In the genomic region with DNA sequence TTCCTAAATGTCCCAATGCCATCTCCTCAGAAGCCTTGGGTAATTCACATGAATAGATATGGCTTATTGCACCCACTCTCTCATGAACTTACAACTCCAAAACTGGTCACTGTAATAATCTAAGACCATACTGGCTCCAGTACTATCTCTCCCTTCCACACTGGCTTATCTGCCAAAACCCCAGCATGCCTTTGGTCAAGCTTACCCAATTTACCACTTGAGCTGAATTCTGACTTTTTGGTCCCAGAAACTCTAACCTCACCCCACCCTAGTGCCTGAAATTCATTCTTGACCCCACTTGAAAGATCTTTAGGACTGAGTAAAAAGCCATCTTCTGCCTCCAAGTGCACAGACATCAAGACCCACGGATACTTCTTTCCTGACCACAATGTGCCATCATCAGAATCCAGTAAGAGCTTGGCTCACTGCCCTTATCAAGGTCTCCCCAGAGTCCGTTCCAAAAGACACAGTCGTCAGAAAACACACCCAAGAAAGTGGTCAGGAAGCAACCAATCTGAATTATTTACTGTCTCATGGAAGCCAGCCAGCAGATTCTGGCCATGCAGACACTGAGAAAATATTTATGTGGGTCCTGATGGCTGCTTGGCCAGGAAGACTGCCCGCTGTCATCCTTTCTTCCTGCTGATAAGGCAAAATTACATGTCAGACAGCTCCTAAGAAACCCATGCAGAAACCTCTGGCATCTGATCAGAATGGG, we compare ENCODE assay signal across 15 mouse cellular contexts.
DNase-seq lines count a peak whose midpoint lies in the region; ATAC-seq and TF ChIP-seq lines count a peak whose summit lies in the region.
"Had no signal": no experiment of that assay in that cellular context is flagged by ENCODE, and none has a peak within 500 bp of the region (broad histone marks: within the 10 kb centered on the region; RNA-seq: fewer than 3 reads in every experiment).

No protein-coding gene starts in this region.

- no peak overlapping the region for H3K9ac ChIP-seq in midbrain, postnatal 0 days (replicated peaks; ENCODE audit: low read length, poor library complexity, severe bottlenecking)
- H3K9ac ChIP-seq in kidney, postnatal 0 days (ENCODE audit: low read depth, low read length), result no peak overlapping the region
- no peak overlapping the region for H3K9ac ChIP-seq in forebrain, embryonic 14.5 days (ENCODE audit: low read length)
- no peak overlapping the region for H3K9ac ChIP-seq in heart, embryonic 11.5 days (ENCODE audit: low read depth, low read length)
- H3K9ac ChIP-seq: embryonic facial prominence, embryonic 15.5 days; neural tube, embryonic 12.5 days had no signal

- TF ChIP-seq POLR2A in cerebellum, adult 2 months (IDR thresholded peaks at IDR 0.05; ENCODE audit: borderline replicate concordance, insufficient read depth, low read length), result no peak

- 5% methylated on average over 4 of the region's 4 CpGs for WGBS in cerebellum, adult 2 months
- WGBS in midbrain, postnatal 0 days, result 73% methylated on average over 4 of the region's 4 CpGs
- WGBS in midbrain, embryonic 10.5 days, result 86% methylated on average over 4 of the region's 4 CpGs
- 39% methylated on average over 4 of the region's 4 CpGs for WGBS in kidney, postnatal 0 days
- 77% methylated on average over 4 of the region's 4 CpGs for WGBS in forebrain, embryonic 14.5 days
- 43% methylated on average over 4 of the region's 4 CpGs for WGBS in heart, embryonic 11.5 days (ENCODE audit: insufficient replicate concordance)

- no peak for ATAC-seq in midbrain, postnatal 0 days (ENCODE audit: low FRiP score)
- no peak for ATAC-seq in kidney, postnatal 0 days (replicated peaks; ENCODE audit: low FRiP score, low read depth)
- peak; percentile 73 for ATAC-seq in megakaryocyte-erythroid progenitor cell, adult 5-6 weeks (replicated peaks; ENCODE audit: low FRiP score, low TSS enrichment, poor library complexity, severe bottlenecking)
- ATAC-seq in forebrain, embryonic 14.5 days, result no peak
- no peak for ATAC-seq in heart, embryonic 11.5 days (replicated peaks; ENCODE audit: insufficient number of reproducible peaks, low FRiP score, low TSS enrichment)
- ATAC-seq: intestine, postnatal 0 days had no signal

- H3K9me3 ChIP-seq in midbrain, postnatal 0 days (ENCODE audit: low read length), result no peaks in the 10 kb centered on the region
- H3K9me3 ChIP-seq in midbrain, embryonic 10.5 days (replicated peaks), result no peaks in the 10 kb centered on the region
- H3K9me3 ChIP-seq in kidney, postnatal 0 days (replicated peaks; ENCODE audit: low read length), result no peaks in the 10 kb centered on the region
- H3K9me3 ChIP-seq in forebrain, embryonic 14.5 days (replicated peaks; ENCODE audit: control insufficient read depth, low read length), result no peaks in the 10 kb centered on the region
- no peaks in the 10 kb centered on the region for H3K9me3 ChIP-seq in heart, embryonic 11.5 days (replicated peaks; ENCODE audit: control insufficient read depth, low read length)
- H3K9me3 ChIP-seq: embryonic facial prominence, embryonic 15.5 days; neural tube, embryonic 12.5 days had no signal

- peak; percentile 23 to 26 for DNase-seq in cerebellum, postnatal 10 days
- no peak for DNase-seq in cerebellum, adult 2 months
- peak; percentile 12 for DNase-seq in midbrain, postnatal 0 days (ENCODE audit: low spot score)
- DNase-seq in midbrain, embryonic 10.5 days (ENCODE audit: low spot score), result no peak
- peak; percentile 57 for DNase-seq in kidney, postnatal 0 days (ENCODE audit: low spot score)
- no peak for DNase-seq in forebrain, embryonic 14.5 days (ENCODE audit: low spot score)
- DNase-seq: cerebellum, adult 9-11 months; thymus, postnatal 36 days had no signal

- no peaks in the 10 kb centered on the region for H3K36me3 ChIP-seq in midbrain, postnatal 0 days (ENCODE audit: insufficient read depth, low read length)
- no peaks in the 10 kb centered on the region for H3K36me3 ChIP-seq in midbrain, embryonic 10.5 days
- H3K36me3 ChIP-seq in kidney, postnatal 0 days (ENCODE audit: insufficient read depth, low read length), result no peaks in the 10 kb centered on the region
- no peaks in the 10 kb centered on the region for H3K36me3 ChIP-seq in forebrain, embryonic 14.5 days (ENCODE audit: control insufficient read depth, insufficient read depth, low read length)
- H3K36me3 ChIP-seq in heart, embryonic 11.5 days (ENCODE audit: control insufficient read depth, insufficient read depth, low read length), result no peaks in the 10 kb centered on the region
- H3K36me3 ChIP-seq: embryonic facial prominence, embryonic 15.5 days; neural tube, embryonic 12.5 days had no signal

- H3K27ac ChIP-seq in cerebellum, adult 2 months (ENCODE audit: insufficient read depth, low read length), result no peak overlapping the region
- no peak overlapping the region for H3K27ac ChIP-seq in midbrain, postnatal 0 days (ENCODE audit: low read depth, low read length)
- no peak overlapping the region for H3K27ac ChIP-seq in midbrain, embryonic 10.5 days (replicated peaks)
- no peak overlapping the region for H3K27ac ChIP-seq in kidney, postnatal 0 days
- no peak overlapping the region for H3K27ac ChIP-seq in forebrain, embryonic 14.5 days (ENCODE audit: low read depth, low read length)
- no peak overlapping the region for H3K27ac ChIP-seq in heart, embryonic 11.5 days (ENCODE audit: low read depth, low read length)
- H3K27ac ChIP-seq: embryonic facial prominence, embryonic 15.5 days; left cerebral cortex, adult 2 months; neural tube, embryonic 12.5 days had no signal

- no peaks in the 10 kb centered on the region for H3K27me3 ChIP-seq in cerebellum, adult 2 months (ENCODE audit: control insufficient read depth, insufficient read depth, low read length)
- no peaks in the 10 kb centered on the region for H3K27me3 ChIP-seq in midbrain, postnatal 0 days (ENCODE audit: insufficient read depth, low read length)
- no peaks in the 10 kb centered on the region for H3K27me3 ChIP-seq in midbrain, embryonic 10.5 days (ENCODE audit: low read depth, poor library complexity, severe bottlenecking)
- H3K27me3 ChIP-seq in kidney, postnatal 0 days (ENCODE audit: insufficient read depth, low read length), result no peaks in the 10 kb centered on the region
- H3K27me3 ChIP-seq in forebrain, embryonic 14.5 days (replicated peaks; ENCODE audit: control insufficient read depth, insufficient read depth, low read length), result no peaks in the 10 kb centered on the region
- peaks cover 4% of the 10 kb centered on the region; the same call in 1 of the 2 replicates for H3K27me3 ChIP-seq in heart, embryonic 11.5 days (ENCODE audit: control insufficient read depth, insufficient read depth, low read length)
- H3K27me3 ChIP-seq: embryonic facial prominence, embryonic 15.5 days; neural tube, embryonic 12.5 days had no signal

- no peak for TF ChIP-seq CTCF in cerebellum, adult 2 months (IDR thresholded peaks at IDR 0.05; ENCODE audit: borderline replicate concordance, insufficient read depth, low read depth, low read length)
- TF ChIP-seq CTCF in midbrain, postnatal 0 days (IDR thresholded peaks at IDR 0.05), result no peak
- TF ChIP-seq CTCF in kidney, postnatal 0 days (IDR thresholded peaks at IDR 0.05; ENCODE audit: low read depth), result no peak

- H3K4me3 ChIP-seq in cerebellum, adult 2 months (replicated peaks; ENCODE audit: insufficient read depth, low read depth, low read length), result no peak overlapping the region
- H3K4me3 ChIP-seq in midbrain, postnatal 0 days (ENCODE audit: low read depth, low read length), result no peak overlapping the region
- no peak overlapping the region for H3K4me3 ChIP-seq in midbrain, embryonic 10.5 days
- no peak overlapping the region for H3K4me3 ChIP-seq in kidney, postnatal 0 days (replicated peaks; ENCODE audit: low read depth, low read length)
- no peak overlapping the region for H3K4me3 ChIP-seq in forebrain, embryonic 14.5 days (ENCODE audit: low read depth, low read length)
- no peak overlapping the region for H3K4me3 ChIP-seq in heart, embryonic 11.5 days (ENCODE audit: low read depth, low read length)
- H3K4me3 ChIP-seq: embryonic facial prominence, embryonic 15.5 days; left cerebral cortex, adult 2 months; neural tube, embryonic 12.5 days had no signal

- H3K4me1 ChIP-seq in cerebellum, adult 2 months (ENCODE audit: control insufficient read depth, insufficient read depth, low read length), result no peaks in the 10 kb centered on the region
- no peaks in the 10 kb centered on the region for H3K4me1 ChIP-seq in midbrain, postnatal 0 days (ENCODE audit: insufficient read depth, low read length)
- H3K4me1 ChIP-seq in midbrain, embryonic 10.5 days, result no peaks in the 10 kb centered on the region
- H3K4me1 ChIP-seq in kidney, postnatal 0 days (replicated peaks; ENCODE audit: insufficient read depth, low read length), result no peaks in the 10 kb centered on the region
- no peaks in the 10 kb centered on the region for H3K4me1 ChIP-seq in forebrain, embryonic 14.5 days (ENCODE audit: control insufficient read depth, insufficient read depth, low read length)
- H3K4me1 ChIP-seq in heart, embryonic 11.5 days (ENCODE audit: control insufficient read depth, insufficient read depth, low read length), result 0 out of 2 replicates have a peak, but pooled peaks cover 2% of the 10 kb centered on the region
- H3K4me1 ChIP-seq: embryonic facial prominence, embryonic 15.5 days; neural tube, embryonic 12.5 days had no signal

- H3K4me2 ChIP-seq in midbrain, postnatal 0 days (ENCODE audit: low read depth, low read length, poor library complexity, severe bottlenecking), result no peak overlapping the region
- no peak overlapping the region for H3K4me2 ChIP-seq in kidney, postnatal 0 days (ENCODE audit: low read length)
- no peak overlapping the region for H3K4me2 ChIP-seq in forebrain, embryonic 14.5 days (ENCODE audit: low read length)
- H3K4me2 ChIP-seq in heart, embryonic 11.5 days, result no peak overlapping the region
- H3K4me2 ChIP-seq: embryonic facial prominence, embryonic 15.5 days; midbrain, embryonic 11.5 days; neural tube, embryonic 12.5 days had no signal

Comparison
In these comparisons a context has a peak if more than half of its experiments do, and no peak if none do; other contexts are left out.
1. DNase-seq: peak in cerebellum, postnatal 10 days (2 of 2), midbrain, postnatal 0 days (single experiment) and kidney, postnatal 0 days (single experiment); none in cerebellum, adult 2 months (0 of 2), midbrain, embryonic 10.5 days (single experiment) and forebrain, embryonic 14.5 days (single experiment).